Mouse (Mus musculus) hematopoietic stem cell, adult 5-6 weeks (primary cell): Measurements from ENCODE around the gene Sgsm3. TPM values are rescaled to one million over a fixed set of nuclear protein-coding genes. Genes with fewer than 3 reads are reported as not detected.

Experiments used
- ATAC-seq, 2 experiments: fragments of 125-278 bp in 1 of 2; replicated peaks in 1 of 2; 2 replicates each; pipeline ENCODE4 v1.8.0; 2016 to 2017; ENCODE audit warnings: inconsistent platforms in 2 of 2, mild to moderate bottlenecking in 2 of 2, moderate number of reproducible peaks in 2 of 2, low read depth in 1 of 2, moderate TSS enrichment in 1 of 2; ENCODE audit not compliant: low FRiP score in 2 of 2, poor library complexity in 2 of 2, severe bottlenecking in 2 of 2, insufficient read depth in 1 of 2, low TSS enrichment in 1 of 2
- total RNA-seq: library from RNA; stranded (forward); fragments of 172-1452, 232-1000 nt; gene quantifications from 2 replicates; pipeline ENCODE4 v1.2.3, GENCODE M21; 2017

Sgsm3 gene
- total RNA-seq, 1 experiment from 2014 or later, result 39.5 TPM

GRCm38 (mm10) chr15:81011523-81011922, 34.0 kb downstream of the Sgsm3 start:
- no peak for ATAC-seq

DNA sequence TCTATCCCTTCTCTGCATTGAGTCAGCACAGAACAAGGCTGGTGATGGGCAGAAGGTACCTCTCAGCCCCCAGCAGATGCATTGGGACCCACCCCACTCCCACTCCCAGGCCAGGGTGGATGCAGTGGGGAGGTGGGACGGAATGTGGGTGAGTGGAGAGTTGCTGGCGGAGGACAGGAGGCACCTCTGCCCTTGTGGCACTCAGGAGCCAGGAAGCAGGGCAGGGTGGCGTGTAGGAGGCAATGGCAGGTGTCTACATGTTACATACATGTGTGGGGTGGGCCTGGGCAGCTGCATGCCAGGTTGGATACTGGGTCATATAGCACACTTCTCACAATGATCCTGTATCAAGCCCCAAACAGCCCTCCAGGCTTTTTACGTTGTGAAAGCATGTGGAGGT, 34.8 kb downstream of the Sgsm3 start:
- no peak for ATAC-seq

GRCm38 (mm10) chr15:81013186-81013585, 35.6 kb downstream of the Sgsm3 start:
- ATAC-seq, result no peak

- ATAC-seq, result no peak
These were observed 37.6 kb downstream of the Sgsm3 start for GRCm38 (mm10) chr15:81015068-81015744.

- ATAC-seq, result no peak
These were observed 38.9 kb downstream of the Sgsm3 start for GRCm38 (mm10) chr15:81016488-81016887.

DNA sequence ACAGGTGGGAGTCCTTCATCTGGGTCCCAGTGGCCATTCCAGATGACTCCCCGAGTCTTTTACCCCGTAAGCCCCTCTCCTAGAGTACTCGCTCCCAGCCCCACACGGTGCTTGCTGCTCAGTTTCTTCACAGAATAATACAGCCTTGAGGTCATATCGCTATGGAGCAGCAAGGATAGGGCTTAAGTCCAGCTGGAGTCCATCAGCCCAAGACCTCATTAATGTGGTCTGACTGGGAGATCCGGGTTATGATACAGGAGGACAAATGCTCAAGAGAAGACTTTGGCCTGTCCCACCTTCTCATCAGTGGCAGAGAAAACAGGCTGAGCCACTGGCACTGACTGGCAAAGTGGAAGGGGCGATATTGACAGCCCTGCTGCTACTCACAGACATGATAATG, 39.7 kb downstream of the Sgsm3 start:
- no peak for ATAC-seq

GRCm38 (mm10) chr15:81021377-81021776, 43.8 kb downstream of the Sgsm3 start:
- ATAC-seq, result peak; percentile 93 to 95

GRCm38 (mm10) chr15:81022437-81022836, 44.9 kb downstream of the Sgsm3 start:
- ATAC-seq, result no peak

GRCm38 (mm10) chr15:81023842-81024241, 46.3 kb downstream of the Sgsm3 start:
- no peak for ATAC-seq

DNA sequence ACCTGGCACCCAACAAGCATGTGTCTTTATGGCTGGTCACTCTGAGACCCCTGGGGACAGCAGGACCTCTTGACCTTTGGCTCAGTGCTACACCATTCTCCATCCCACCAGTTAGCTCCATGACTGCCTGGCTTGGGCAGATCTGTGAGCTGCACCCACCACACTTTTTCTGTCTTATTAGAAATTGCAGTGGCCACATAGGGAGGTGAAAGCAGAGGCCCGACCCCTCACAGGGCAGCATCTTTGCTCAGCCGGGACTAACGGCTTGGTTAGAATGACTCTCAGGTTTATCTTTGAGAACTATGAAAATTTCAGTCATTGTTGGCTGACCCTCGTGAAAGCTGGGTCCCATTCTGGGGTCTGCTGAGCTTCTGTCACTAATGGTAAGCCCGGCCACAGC, 49.3 kb downstream of the Sgsm3 start:
- no peak for ATAC-seq

- ATAC-seq, result peak; percentile 74 to 88
These were observed 50.0 kb downstream of the Sgsm3 start for GRCm38 (mm10) chr15:81027378-81028173.

DNA sequence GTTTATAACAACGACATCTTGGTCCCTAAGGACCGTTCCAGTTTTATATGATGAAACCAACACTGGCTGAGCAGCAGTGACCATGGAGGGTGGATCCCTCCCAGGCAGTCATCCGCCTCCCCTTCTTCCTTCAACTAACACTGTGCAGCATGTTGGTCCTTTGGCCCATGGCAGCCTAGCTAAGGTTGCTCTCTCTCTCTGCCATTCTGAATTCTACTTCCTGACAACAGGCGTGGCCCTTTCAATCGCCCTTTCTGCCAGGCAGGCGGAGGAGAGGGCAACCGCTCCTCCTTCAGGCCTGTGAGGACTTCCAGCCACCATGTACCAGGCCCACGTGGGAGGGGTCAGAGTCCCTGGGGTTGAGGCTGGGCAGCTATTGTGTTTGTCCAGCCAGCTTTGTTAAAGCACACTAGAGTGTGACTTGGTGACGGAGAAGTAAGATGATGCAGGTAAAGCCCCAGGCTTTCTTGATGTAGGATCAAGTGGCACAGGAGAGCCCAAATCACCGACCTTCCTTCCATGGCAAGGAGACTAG, 53.4 kb downstream of the Sgsm3 start:
- no peak for ATAC-seq

- ATAC-seq, result no peak
These were observed 54.0 kb downstream of the Sgsm3 start for GRCm38 (mm10) chr15:81031611-81032010.

- ATAC-seq, result peak; percentile 20 to 60; a peak in 3 of 4 replicates
These were observed 55.5 kb downstream of the Sgsm3 start for GRCm38 (mm10) chr15:81032941-81033629.

- ATAC-seq, result no peak
These were observed 56.6 kb downstream of the Sgsm3 start for GRCm38 (mm10) chr15:81034119-81034518.

DNA sequence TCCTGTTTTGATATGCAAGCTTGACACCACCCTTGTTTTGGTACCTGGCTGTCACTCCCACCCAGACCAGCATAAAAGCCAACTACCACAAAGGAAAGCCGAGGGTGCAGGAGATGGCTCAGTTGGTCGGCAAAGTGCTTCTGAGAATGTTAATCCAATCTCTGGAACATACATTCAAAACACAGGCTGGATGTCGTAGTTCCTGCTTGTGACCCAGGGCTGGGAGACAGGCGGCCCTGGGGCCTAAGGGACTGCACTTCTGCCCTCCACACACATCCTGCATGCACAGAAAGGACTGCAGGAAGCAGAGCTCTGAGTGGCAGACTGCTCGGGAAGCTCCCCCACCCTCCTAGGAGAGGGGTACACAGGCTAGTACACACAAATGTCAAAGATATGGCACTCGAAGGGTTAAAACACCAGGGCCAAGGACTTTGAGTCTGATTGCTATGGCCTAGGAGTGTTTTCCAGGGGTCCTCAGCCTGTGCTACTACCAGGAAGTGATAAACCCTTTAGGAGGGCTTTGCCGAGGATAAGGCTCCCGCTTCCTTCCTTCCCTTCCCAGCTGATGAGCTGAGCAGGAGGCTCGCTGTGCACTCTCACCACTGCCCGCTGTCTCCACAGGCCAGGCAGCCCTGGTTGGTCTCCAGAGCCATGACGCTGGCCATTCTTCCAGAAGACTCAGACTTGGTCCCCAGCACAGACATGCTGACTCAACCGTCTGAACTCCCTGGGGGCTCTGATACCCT, 58.0 kb downstream of the Sgsm3 start:
- no peak for ATAC-seq

DNA sequence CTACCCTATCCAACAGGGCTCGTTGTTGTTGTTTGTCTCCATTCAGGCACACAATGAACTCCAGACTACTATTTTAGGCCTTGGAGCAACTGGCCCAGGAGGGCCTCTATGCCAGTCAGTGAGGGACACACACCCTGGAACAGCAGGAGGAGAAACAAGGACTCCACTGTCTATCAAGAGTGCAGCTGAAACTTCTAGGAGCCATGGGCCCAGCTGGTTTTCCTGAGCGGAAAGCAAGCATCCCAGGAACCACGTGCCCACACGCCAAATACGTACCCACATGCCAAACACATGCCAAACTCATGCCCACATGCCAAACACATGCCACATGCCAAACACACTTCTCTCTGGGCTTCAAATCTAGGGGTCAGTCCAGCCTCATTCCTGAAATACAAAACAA, 60.9 kb downstream of the Sgsm3 start:
- ATAC-seq, result no peak
